Mouse (Mus musculus): ENCODE data around the gene Slc25a39. TPM values are rescaled to one million over a fixed set of nuclear protein-coding genes. Genes with fewer than 3 reads are reported as not detected.

The Slc25a39 gene
- 35.6 to 50.9 TPM (median 36.9 TPM) in 4 replicates for total RNA-seq (2023; ENCODE audit: inconsistent age)

DNA sequence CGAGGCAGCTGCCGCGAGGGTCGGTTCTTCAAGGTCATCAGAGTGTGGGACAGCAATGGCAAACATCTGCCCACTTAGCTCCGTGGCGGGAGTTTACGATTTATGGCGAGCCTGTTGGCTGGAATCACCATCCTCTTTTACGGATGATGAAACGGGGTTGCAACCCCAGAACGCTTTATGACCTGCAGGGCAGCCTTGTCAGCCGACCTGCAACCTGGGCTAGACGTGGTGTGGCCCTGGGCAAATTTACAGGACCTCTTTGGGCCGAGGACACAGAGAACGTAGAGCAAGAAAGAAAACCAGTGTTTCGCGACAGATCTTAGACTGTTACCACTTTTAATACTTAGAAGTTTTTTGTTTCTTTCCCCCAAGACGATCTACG, at the start of gene Slc25a39:
Gene Slc25a39, minus strand, starts transcription at position 113 of the 382 bp plus-strand sequence.

GRCm38 (mm10) chr11:102447497-102447896, 39.8 kb upstream of the Slc25a39 start, which contains the start of gene Fam171a2:
TSS of gene Fam171a2 (minus strand) at chr11:102447682.

GRCm38 (mm10) chr11:102430121-102431017, 22.6 kb upstream of the Slc25a39 start, which contains the start of gene Grn:
TSS of gene Grn (plus strand) at chr11:102430315.

DNA sequence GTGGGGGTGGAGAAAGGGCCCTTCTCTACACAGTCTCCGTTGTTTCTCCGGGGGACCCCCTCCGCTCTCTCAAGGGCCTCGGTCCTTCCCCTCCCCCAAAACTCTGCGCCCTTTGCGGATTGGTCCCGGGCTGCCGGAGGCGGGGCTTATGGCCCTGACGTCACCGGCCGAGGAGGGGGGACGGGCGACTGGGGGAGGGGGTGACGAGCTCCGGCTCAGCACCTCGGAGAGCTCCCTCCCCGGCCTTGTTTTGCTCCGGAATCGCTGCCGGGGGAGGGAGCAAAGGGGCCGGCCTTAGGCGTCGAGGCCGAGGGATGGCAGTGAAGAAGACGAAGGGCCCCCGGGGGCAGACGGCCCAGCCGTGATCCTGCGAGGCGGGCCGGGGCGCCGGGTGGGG, 14.5 kb downstream of the Slc25a39 start, which contains the start of gene Rundc3a:
Gene Rundc3a, plus strand, starts transcription at position 166 of the 397 bp plus-strand sequence.

DNA sequence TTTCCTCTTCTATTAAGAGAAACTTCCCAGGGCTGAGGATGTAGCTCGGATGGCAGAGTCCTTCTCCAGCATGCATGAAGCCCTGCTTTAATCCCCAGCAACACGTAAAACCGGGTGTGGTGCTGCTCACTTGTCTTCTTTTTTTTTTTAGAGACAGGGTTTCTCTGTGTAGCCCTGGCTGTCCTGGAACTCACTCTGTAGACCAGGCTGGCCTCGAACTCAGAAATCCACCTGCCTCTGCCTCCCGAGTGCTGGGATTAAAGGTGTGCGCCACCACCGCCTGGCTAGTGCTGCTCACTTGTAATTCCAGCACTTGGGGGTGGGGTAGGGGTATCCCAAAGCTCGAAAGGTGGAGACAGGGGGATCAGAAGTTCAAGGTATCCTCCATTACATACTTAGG, 41.6 kb downstream of the Slc25a39 start, which contains the start of gene Slc4a1:
Gene Slc4a1, minus strand, starts transcription at position 101 of the 400 bp plus-strand sequence.

Other genes starting within 250 kb of the Slc25a39 start
- gene Lsm12, start 222.7 kb downstream of the Slc25a39 start, total RNA-seq (2023; ENCODE audit: inconsistent age) = 50.5 to 63.1 TPM (median 55.9 TPM) in 4 replicates
- gene G6pc3, start 218.3 kb downstream of the Slc25a39 start, total RNA-seq (2023; ENCODE audit: inconsistent age) = 37.1 to 44.6 TPM (median 41.9 TPM) in 4 replicates
- 121 to 153 TPM (median 136 TPM) in 4 replicates for gene Hdac5, start 177.8 kb downstream of the Slc25a39 start, total RNA-seq (2023; ENCODE audit: inconsistent age)
- 0.51 to 2.6 TPM (median 1.4 TPM) in 4 replicates for gene BC030867, start 159.1 kb downstream of the Slc25a39 start, total RNA-seq (2023; ENCODE audit: inconsistent age)
- gene Asb16, start 139.2 kb downstream of the Slc25a39 start, total RNA-seq (2023; ENCODE audit: inconsistent age) = not detected in 4 replicates
- 42.2 to 49.5 TPM (median 48.4 TPM) in 4 replicates for gene Tmub2, start 123.0 kb downstream of the Slc25a39 start, total RNA-seq (2023; ENCODE audit: inconsistent age)
- 67.0 to 74.5 TPM (median 69.7 TPM) in 4 replicates for gene Atxn7l3, start 111.3 kb downstream of the Slc25a39 start, total RNA-seq (2023; ENCODE audit: inconsistent age)
- gene Ubtf, start 88.2 kb downstream of the Slc25a39 start, total RNA-seq (2023; ENCODE audit: inconsistent age) = 145 to 164 TPM (median 151 TPM) in 4 replicates
- 0.16 TPM in 1 of 4 replicates, not detected in the others for gene Slc4a1, start 41.7 kb downstream of the Slc25a39 start, total RNA-seq (2023; ENCODE audit: inconsistent age)
- gene Rundc3a, start 14.5 kb downstream of the Slc25a39 start, total RNA-seq (2023; ENCODE audit: inconsistent age) = 1.7 to 3.5 TPM (median 1.8 TPM) in 4 replicates
- gene Grn, start 22.4 kb upstream of the Slc25a39 start, total RNA-seq (2023; ENCODE audit: inconsistent age) = 75.4 to 80.2 TPM (median 77.1 TPM) in 4 replicates
- not detected in 4 replicates for gene Fam171a2, start 39.7 kb upstream of the Slc25a39 start, total RNA-seq (2023; ENCODE audit: inconsistent age)
- gene Itga2b, start 62.2 kb upstream of the Slc25a39 start, total RNA-seq (2023; ENCODE audit: inconsistent age) = 5.1 to 9.3 TPM (median 7.0 TPM) in 4 replicates
- 47.4 to 57.7 TPM (median 53.3 TPM) in 4 replicates for gene Gpatch8, start 148.4 kb upstream of the Slc25a39 start, total RNA-seq (2023; ENCODE audit: inconsistent age)
- not detected in 4 replicates for gene Gm11627, start 171.5 kb upstream of the Slc25a39 start, total RNA-seq (2023; ENCODE audit: inconsistent age)
- not detected in 4 replicates for gene Fzd2, start 196.4 kb upstream of the Slc25a39 start, total RNA-seq (2023; ENCODE audit: inconsistent age)

Measured in B cell, adult (primary cell).